Mouse (Mus musculus) limb, embryonic 10.5 days (tissue): ENCODE data around the gene Gm28038. TPM values are rescaled to one million over a fixed set of nuclear protein-coding genes. Genes with fewer than 3 reads are reported as not detected.
A peak's percentile ranks its signal among the peaks of the same experiment; 100 is the strongest.

Source experiments
- DNase-seq: peaks from one replicate; pipeline ENCODE4 v3.0.0-alpha.2; 2017; ENCODE audit warnings: low spot score
- H3K27ac ChIP-seq: fragments of 300-500 bp; sonication (generic); 2 replicates; pipeline ENCODE4 v1.5.1; 2016; ENCODE audit warnings: mild to moderate bottlenecking
- H3K27me3 ChIP-seq: fragments of 300-500 bp; sonication (generic); 2 replicates; pipeline ENCODE4 v1.6.1; 2016; ENCODE audit warnings: low read depth, mild to moderate bottlenecking; ENCODE audit not compliant: poor library complexity, severe bottlenecking
- H3K36me3 ChIP-seq: fragments of 300-500 bp; sonication (generic); 2 replicates; pipeline ENCODE4 v1.6.1; 2016; ENCODE audit warnings: mild to moderate bottlenecking, moderate library complexity
- H3K4me1 ChIP-seq: fragments of 300-500 bp; sonication (generic); 2 replicates; pipeline ENCODE4 v1.6.1; 2016
- H3K4me3 ChIP-seq: fragments of 300-500 bp; sonication (generic); 2 replicates; pipeline ENCODE4 v1.5.1; 2016; ENCODE audit warnings: mild to moderate bottlenecking, moderate library complexity
- H3K9me3 ChIP-seq: fragments of 300-500 bp; sonication (generic); replicated peaks from 2 replicates; pipeline ENCODE4 v1.6.1; 2016; ENCODE audit warnings: mild to moderate bottlenecking
- WGBS: fragments of 180-500 bp; shearing (Covaris S2); methylation state at CpG from one replicate; pipeline ENCODE4 v1.1.7; 2016; 5-methylcytosine and 5-hydroxymethylcytosine counted together
- polyA plus RNA-seq: library from polyadenylated mRNA; unstranded; fragments of >200 nt; fragmentation: Nextera tagmentation; extraction: Ambion mirVana; gene quantifications from 2 replicates; pipeline ENCODE4 v1.2.1, GENCODE M21; 2016

Gene Gm28038
- polyA plus RNA-seq, 1 experiment from 2014 or later, result not detected

DNA sequence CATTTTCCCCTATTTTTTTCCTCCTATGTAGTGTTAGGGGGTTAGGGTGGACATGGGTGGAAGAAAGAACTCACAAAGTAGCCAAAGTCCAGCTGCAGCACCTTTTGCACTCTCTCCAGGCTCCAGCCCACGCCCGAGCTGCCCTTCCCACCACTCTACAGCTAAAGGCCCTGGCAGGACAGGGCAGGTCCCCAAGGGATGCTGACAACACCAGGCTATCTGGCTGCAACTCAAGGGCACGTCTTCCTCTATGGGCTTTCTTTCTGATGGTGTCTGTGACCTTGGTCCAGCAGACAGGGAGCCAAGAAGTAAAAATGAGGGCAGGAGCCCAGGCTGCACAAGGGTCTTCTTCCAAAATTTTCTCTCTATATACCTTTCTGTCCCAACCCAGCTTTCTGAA lies 808 bp downstream of the Gm28038 start:
- WGBS, result 84% methylated on average over 3 of the region's 3 CpGs
- H3K36me3 ChIP-seq, result peaks cover 14% of the 10 kb centered on the region; the same call in 1 of the 2 replicates
- H3K4me3 ChIP-seq, result no peak overlapping the region
- no peaks in the 10 kb centered on the region for H3K9me3 ChIP-seq
- no peak for DNase-seq
- H3K4me1 ChIP-seq, result peaks cover 12% of the 10 kb centered on the region
- no peak overlapping the region for H3K27ac ChIP-seq
- H3K27me3 ChIP-seq, result no peaks in the 10 kb centered on the region

DNA sequence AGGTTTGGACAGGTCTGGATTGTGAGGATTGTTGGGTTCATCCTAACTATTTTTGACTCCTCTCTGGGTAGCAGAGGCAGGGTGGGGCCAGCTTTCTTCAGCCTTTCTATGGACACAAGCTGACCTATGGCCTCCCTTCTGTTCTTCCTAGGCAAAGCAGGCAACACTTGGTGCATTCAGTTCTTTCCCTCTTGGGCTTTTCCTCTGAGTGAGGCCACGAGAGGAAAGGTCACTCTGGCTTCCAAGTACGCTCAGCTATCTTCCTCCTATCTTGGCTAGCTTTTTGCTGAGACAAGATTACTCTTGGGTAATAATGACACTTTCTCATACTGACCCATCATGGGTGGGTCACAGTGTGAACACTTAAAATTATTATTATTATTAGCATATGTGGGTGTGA lies 2.4 kb downstream of the Gm28038 start:
- WGBS, result 94% methylated on average over 2 of the region's 2 CpGs
- Histone ChIP-seq H3K27ac (no peak overlapping the region), H3K4me1 (peaks cover 22% of the 10 kb centered on the region), H3K36me3 (peaks cover 18% of the 10 kb centered on the region), H3K27me3 (no peaks in the 10 kb centered on the region), H3K4me3 (no peak overlapping the region), H3K9me3 (no peaks in the 10 kb centered on the region)
- no peak for DNase-seq

DNA sequence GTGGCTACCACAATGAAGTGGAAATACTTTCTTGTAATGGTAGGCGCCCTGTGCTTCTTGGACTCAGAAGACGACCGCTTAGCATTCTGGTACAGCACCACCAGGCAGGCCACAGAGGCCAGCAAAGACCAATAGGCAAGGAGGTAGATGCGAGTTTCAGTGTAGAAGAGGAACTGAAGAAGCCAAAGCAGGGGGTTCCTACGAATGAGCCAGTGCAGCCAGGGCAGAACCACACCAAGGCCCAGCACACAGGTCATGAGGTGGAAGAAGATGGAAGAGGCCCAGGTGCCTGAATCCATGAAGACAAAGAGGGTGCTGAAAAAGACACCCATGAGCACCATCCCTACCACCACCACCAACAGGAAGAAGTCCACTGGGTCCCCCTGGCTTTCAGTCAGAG lies 4.2 kb downstream of the Gm28038 start:
- 94% methylated on average over 5 of the region's 5 CpGs for WGBS
- Histone ChIP-seq H3K4me3 (peak overlapping the region; percentile 77), H3K27me3 (no peaks in the 10 kb centered on the region), H3K27ac (no peak overlapping the region), H3K9me3 (no peaks in the 10 kb centered on the region), H3K36me3 (peaks cover 33% of the 10 kb centered on the region), H3K4me1 (peaks cover 22% of the 10 kb centered on the region)
- DNase-seq, result no peak

DNA sequence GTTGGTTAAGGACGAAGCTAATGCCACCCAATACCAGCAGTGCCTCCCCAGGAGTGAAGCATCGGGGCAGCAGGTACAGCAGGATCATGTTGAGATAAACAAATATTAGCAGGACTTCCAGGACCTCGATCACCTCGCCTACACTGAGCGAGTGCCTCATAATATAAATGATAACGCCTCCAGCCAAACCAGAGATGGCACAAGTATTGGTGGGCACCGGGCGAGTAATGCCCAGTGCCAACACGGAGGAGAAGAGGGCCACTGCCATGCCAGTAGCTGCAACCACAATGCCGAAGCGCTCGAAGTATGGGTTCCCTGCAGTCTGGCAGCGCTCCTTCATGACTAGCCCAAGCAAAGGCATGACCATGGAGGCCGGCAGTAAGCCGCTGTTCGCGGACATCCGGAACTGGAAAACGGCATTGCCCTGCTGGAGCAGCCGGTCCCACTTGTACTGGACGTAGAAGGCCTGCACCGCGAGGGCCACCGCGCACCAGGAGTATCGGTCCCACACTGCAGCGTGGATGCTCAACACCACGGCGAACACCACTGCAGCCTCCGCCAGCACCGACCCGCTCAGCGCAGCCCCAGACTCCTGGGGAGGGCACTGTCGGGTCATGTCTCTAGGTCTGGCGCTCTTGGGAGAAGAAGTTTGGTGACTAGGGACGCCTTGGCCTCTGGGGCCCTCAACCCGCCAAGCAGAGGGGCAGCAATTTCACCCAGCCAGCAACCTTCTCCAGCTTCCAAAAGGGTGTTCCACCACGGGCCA lies 4.8 kb downstream of the Gm28038 start:
- Histone ChIP-seq H3K27me3 (no peaks in the 10 kb centered on the region), H3K36me3 (peaks cover 39% of the 10 kb centered on the region), H3K4me3 (peak overlapping the region; percentile 77), H3K27ac (peak overlapping the region; percentile 92), H3K4me1 (peaks cover 22% of the 10 kb centered on the region), H3K9me3 (no peaks in the 10 kb centered on the region)
- DNase-seq, result no peak
- WGBS, result 16% methylated on average over 38 of the region's 38 CpGs

DNA sequence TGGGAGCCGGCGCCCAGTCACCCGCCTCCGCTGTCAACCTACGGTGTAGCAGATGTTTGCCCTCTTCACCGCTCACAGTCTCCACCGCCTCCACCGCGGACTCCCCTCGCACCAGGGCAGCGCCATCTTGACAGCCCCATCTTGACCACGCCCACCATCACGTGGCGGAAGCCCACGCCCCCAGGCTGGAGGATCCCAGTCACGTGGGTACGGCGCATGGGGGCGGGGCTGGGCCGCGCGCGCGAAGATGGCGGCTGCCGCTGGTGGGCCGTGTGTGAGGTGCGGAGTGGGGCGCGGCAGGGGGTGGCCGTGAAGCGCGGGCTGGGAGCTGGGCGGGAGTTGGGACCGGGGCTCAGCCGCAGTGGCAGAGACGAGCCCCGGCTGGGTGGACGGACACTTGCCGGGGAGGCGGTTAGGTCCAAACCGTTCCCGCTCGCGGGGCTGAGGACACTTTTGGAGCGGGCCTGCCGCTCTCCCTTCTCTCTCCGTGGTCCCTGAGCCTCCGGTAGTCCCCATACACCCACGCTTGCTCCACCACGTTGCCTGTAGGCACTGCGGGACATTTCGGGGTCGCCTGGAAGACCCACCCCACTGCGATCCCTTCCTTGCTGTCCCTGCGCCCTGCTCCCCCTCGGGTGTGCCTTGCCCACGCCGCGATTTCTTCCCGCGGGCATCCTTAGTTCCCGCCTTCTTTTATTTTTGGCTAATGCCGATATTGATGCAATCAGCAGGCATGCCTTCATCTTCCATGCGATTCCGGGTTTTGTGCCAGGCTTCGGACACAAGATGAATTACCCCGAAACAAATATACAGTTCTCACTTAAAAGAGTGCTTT lies 5.6 kb downstream of the Gm28038 start, which contains the start of the genes Dolk and Nup188:
Gene Dolk (minus strand): TSS at position 143 of the 835 bp plus-strand sequence.
Gene Nup188 (plus strand): TSS at position 206 of the 835 bp plus-strand sequence.
- Histone ChIP-seq H3K27me3 (no peaks in the 10 kb centered on the region), H3K9me3 (no peaks in the 10 kb centered on the region), H3K27ac (peak within 1 kb of the TSS; percentile 92), H3K4me1 (peaks cover 22% of the 10 kb centered on the region), H3K4me3 (peak within 1 kb of the TSS; percentile 77), H3K36me3 (peaks cover 46% of the 10 kb centered on the region)
- peak; percentile 100 for DNase-seq
- WGBS, result under 1% methylated on average over 68 of the region's 68 CpGs

DNA sequence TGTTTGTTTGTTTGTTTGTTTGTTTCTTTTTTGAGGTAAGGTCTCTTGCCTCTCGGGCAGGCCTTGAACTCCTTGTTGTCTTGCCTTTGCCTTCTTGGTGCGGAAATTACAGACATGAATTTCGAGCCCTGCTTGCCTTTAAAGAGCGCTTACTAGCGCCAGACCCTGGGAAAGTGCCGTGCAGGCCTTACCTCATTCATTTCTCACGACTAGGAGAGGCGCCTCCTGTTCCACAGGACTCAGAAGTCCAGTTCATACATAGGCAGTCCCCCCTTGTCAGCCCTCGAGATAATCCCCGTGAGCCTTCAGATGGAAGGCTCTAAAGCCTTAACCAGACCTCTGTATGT lies 6.2 kb downstream of the Gm28038 start:
- peak overlapping the region; percentile 77 for H3K4me3 ChIP-seq
- WGBS, result under 1% methylated on average over 10 of the region's 10 CpGs
- H3K9me3 ChIP-seq, result no peaks in the 10 kb centered on the region
- no peaks in the 10 kb centered on the region for H3K27me3 ChIP-seq
- H3K36me3 ChIP-seq, result peaks cover 52% of the 10 kb centered on the region
- peak; percentile 52 for DNase-seq
- peak overlapping the region; percentile 92 for H3K27ac ChIP-seq
- peaks cover 22% of the 10 kb centered on the region for H3K4me1 ChIP-seq

DNA sequence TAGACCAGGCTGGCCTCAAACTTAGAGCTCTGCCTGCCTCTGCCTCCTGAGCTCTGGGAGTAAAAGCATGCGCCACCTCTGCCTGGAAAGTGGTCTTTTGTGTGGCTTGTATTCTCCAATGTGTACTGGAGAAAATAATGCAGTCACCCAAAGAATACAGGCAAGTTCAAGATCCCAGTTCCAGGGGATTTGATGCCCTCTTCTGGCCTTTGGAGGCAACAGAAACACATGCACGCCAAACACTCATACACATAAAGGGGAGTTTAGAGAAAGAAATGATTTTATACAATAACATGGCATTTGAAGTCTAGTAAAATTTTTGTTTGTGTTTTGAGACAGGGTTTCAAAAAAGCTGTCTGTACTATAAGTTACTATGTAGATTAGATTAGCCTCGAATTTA lies 18.7 kb downstream of the Gm28038 start:
- Histone ChIP-seq H3K9me3 (no peaks in the 10 kb centered on the region), H3K27me3 (no peaks in the 10 kb centered on the region), H3K4me1 (no peaks in the 10 kb centered on the region), H3K36me3 (peaks cover 93% of the 10 kb centered on the region), H3K27ac (no peak overlapping the region), H3K4me3 (no peak overlapping the region)
- WGBS, result 86% methylated on average over 3 of the region's 3 CpGs
- DNase-seq, result no peak

DNA sequence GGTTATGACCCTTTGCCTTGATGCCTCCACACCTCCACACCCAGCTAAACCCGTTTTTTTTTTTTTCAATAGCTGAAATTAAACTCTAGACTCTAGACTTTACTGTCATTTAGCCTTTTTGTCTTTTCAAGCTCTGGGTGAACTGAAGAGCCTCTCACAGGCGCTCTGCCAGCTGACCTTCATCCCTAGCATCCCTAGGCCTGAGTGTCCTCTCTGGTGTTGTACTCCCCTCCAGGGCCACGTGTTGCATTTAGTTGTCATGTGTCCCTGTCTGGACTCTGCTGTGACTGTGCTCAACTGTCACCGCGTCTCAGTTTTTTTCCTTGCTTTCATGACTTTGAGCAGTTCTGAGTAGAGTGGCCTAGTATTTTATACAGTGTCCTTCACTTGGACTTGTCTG lies 19.1 kb downstream of the Gm28038 start:
- H3K9me3 ChIP-seq, result no peaks in the 10 kb centered on the region
- H3K27ac ChIP-seq, result no peak overlapping the region
- WGBS, result 93% methylated on average over 5 of the region's 5 CpGs
- no peaks in the 10 kb centered on the region for H3K4me1 ChIP-seq
- no peak for DNase-seq
- no peaks in the 10 kb centered on the region for H3K27me3 ChIP-seq
- no peak overlapping the region for H3K4me3 ChIP-seq
- H3K36me3 ChIP-seq, result peaks cover 97% of the 10 kb centered on the region

DNA sequence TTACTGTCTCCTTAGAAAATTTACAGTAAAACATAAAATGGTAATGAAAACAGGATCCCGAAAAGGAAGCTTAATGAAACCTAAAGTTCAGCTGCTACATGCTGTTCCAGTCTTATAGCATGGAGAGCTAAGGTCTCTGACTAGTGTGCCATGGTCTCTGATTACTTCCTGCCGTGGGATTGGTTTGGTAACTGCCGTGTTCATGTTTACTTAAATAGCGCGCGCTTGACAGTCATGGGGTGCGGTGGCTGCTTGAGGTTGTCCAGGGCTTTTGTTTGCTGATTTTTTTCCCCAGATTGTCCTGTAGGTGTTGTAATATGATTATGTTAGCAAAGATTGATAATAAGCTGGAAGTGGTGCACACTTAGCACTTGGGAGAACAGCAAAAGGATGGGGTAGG lies 25.2 kb downstream of the Gm28038 start:
- Histone ChIP-seq H3K4me1 (no peaks in the 10 kb centered on the region), H3K9me3 (no peaks in the 10 kb centered on the region), H3K27me3 (no peaks in the 10 kb centered on the region), H3K27ac (no peak overlapping the region), H3K36me3 (peaks cover 100% of the 10 kb centered on the region), H3K4me3 (no peak overlapping the region)
- WGBS, result 97% methylated on average over 7 of the region's 7 CpGs
- no peak for DNase-seq

DNA sequence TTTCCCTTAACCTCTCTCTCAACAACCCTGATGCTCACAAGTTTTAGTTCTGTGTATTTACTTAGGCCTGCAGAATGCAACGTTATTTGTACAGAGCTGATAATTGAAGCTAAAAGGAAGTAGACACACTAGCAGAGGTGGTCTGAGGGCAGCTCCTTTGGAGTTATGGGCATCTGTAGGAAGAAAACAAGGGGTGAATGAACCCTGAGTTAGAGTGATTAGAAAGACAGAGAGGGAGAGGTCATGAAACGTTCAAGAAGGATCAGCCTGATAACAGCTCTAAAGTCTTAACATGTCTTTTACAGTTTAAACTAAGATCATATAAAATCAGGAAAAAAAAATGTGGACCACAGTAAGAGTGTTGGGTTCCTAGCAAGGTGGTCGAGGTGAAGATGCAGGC lies 28.5 kb downstream of the Gm28038 start:
- H3K27me3 ChIP-seq, result no peaks in the 10 kb centered on the region
- H3K9me3 ChIP-seq, result no peaks in the 10 kb centered on the region
- DNase-seq, result no peak
- H3K36me3 ChIP-seq, result peaks cover 98% of the 10 kb centered on the region
- no peak overlapping the region for H3K4me3 ChIP-seq
- no peak overlapping the region for H3K27ac ChIP-seq
- H3K4me1 ChIP-seq, result no peaks in the 10 kb centered on the region
- 90% methylated on average over 3 of the region's 3 CpGs for WGBS

DNA sequence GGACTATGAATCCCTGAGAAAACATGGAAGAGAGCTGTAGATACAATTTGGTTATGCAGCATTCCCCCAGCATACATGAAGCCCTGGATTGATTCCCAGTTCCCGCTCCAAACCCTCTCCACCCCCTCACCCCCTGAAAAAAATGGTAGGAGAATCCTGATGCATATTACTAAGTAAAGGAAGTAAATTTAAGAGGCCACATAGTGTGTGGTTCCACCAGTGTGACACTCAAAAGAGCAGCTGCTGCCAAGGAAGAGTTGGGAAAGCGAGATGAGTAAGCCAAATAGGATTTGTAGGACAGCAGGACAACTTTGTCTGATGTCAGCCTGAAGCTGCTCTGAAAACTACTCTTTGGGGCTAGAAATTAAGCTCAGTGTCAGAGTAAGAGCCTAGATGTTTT lies 30.6 kb downstream of the Gm28038 start:
- Histone ChIP-seq H3K27me3 (no peaks in the 10 kb centered on the region), H3K4me3 (no peak overlapping the region), H3K4me1 (no peaks in the 10 kb centered on the region), H3K36me3 (peaks cover 98% of the 10 kb centered on the region), H3K9me3 (no peaks in the 10 kb centered on the region), H3K27ac (no peak overlapping the region)
- no peak for DNase-seq
- 96% methylated on average over 2 of the region's 2 CpGs for WGBS

DNA sequence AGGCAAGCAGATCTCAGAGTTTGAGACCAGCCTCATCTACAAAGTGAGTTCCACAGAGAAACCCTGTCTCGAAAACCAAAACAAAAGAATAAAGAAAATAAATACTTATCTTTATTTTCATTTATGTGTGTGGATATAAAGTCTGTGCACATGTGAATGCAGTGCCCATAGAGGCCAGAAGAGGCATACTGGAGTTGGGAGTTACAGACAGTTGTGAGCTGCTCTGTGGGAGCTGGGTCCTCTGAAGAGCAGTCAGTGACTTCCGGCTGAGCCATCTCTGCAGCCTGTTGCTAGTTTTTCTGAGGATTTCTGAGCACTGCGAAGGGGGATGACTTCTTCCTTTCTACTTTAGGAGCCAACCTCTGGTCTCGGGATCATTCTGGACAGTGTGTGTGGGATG lies 35.3 kb downstream of the Gm28038 start:
- Histone ChIP-seq H3K27ac (no peak overlapping the region), H3K36me3 (peaks cover 98% of the 10 kb centered on the region), H3K27me3 (no peaks in the 10 kb centered on the region), H3K4me1 (no peaks in the 10 kb centered on the region), H3K4me3 (no peak overlapping the region), H3K9me3 (no peaks in the 10 kb centered on the region)
- WGBS, result 93% methylated on average over 4 of the region's 4 CpGs
- DNase-seq, result no peak

DNA sequence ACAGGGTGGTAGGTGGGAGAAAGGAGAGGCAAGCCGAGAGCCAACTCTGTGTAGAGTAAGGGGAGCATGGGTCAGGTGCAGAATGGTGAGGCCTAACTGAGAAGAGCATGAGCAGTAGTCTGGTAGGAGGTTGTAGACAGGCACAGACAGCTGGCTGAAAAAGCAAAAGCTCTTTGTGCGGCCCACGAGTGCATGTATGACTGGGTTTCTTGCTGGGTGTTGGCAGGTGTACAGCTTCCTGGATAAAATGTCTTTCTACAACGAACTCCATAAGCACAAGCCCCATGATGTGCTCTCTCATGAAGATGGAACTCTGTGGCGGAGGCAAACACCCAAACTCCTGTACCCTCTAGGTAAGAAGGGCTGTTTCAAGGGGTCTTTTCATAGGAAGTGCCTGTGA lies 36.1 kb downstream of the Gm28038 start:
- H3K27ac ChIP-seq, result no peak overlapping the region
- no peaks in the 10 kb centered on the region for H3K27me3 ChIP-seq
- DNase-seq, result no peak
- no peaks in the 10 kb centered on the region for H3K4me1 ChIP-seq
- H3K36me3 ChIP-seq, result peaks cover 100% of the 10 kb centered on the region
- no peaks in the 10 kb centered on the region for H3K9me3 ChIP-seq
- no peak overlapping the region for H3K4me3 ChIP-seq
- 95% methylated on average over 5 of the region's 5 CpGs for WGBS
